Mouse (Mus musculus): ENCODE results near the gene Sec23b.
"Not testable (repeated sequence)": the region's sequence is repeated elsewhere in the genome, so short reads cannot be mapped to it uniquely, and the experiment has no call there.

Sec23b gene

GRCm38 (mm10) chr2:144555820-144556552 lies at the start of gene Sec23b:
Gene Sec23b, plus strand, starts transcription at chr2:144556229.
- peak; percentile 95 to 96 for DNase-seq (ENCODE audit: low spot score in 2 of 2)

GRCm38 (mm10) chr2:144514619-144515018 lies 41.4 kb upstream of the Sec23b start:
- no peak for DNase-seq (ENCODE audit: low spot score in 2 of 2)

GRCm38 (mm10) chr2:144519772-144520171 lies 36.3 kb upstream of the Sec23b start:
- DNase-seq (ENCODE audit: low spot score in 2 of 2): no peak

- peak in 1 of 2 experiments; percentile 26 for DNase-seq (ENCODE audit: low spot score in 2 of 2)
Observed at GRCm38 (mm10) chr2:144525856-144526255, 30.2 kb upstream of the Sec23b start.

GRCm38 (mm10) chr2:144526981-144527820 lies 28.8 kb upstream of the Sec23b start, which contains the start of the genes Dzank1 and Polr3f:
Gene Dzank1, minus strand, starts transcription at chr2:144527414.
Gene Polr3f, plus strand, starts transcription at chr2:144527718.
- peak; percentile 96 to 98 for DNase-seq (ENCODE audit: low spot score in 2 of 2)

- DNase-seq (ENCODE audit: low spot score in 2 of 2): no peak
Observed at GRCm38 (mm10) chr2:144527821-144528174, 28.2 kb upstream of the Sec23b start.

GRCm38 (mm10) chr2:144537123-144537522 lies 18.9 kb upstream of the Sec23b start:
- no peak for DNase-seq (ENCODE audit: low spot score in 2 of 2)

- DNase-seq (ENCODE audit: low spot score in 2 of 2): no peak
Observed at GRCm38 (mm10) chr2:144541246-144541645, 14.8 kb upstream of the Sec23b start.

GRCm38 (mm10) chr2:144543670-144544069 lies 12.4 kb upstream of the Sec23b start:
- no peak for DNase-seq (ENCODE audit: low spot score in 2 of 2)

GRCm38 (mm10) chr2:144544630-144545029 lies 11.4 kb upstream of the Sec23b start:
- DNase-seq (ENCODE audit: low spot score in 2 of 2): no peak

- DNase-seq (ENCODE audit: low spot score in 2 of 2): no peak
Observed at GRCm38 (mm10) chr2:144545061-144545460, 11.0 kb upstream of the Sec23b start.

GRCm38 (mm10) chr2:144545481-144545880 lies 10.5 kb upstream of the Sec23b start:
- no peak for DNase-seq (ENCODE audit: low spot score in 2 of 2)

GRCm38 (mm10) chr2:144547559-144547958 lies 8.5 kb upstream of the Sec23b start:
- DNase-seq (ENCODE audit: low spot score in 2 of 2): no peak

GRCm38 (mm10) chr2:144550529-144550928 lies 5.5 kb upstream of the Sec23b start, which contains the start of gene Rbbp9:
Gene Rbbp9, minus strand, starts transcription at chr2:144550869.
- DNase-seq (ENCODE audit: low spot score in 2 of 2): peak; percentile 44

GRCm38 (mm10) chr2:144553905-144554304 lies 2.1 kb upstream of the Sec23b start:
- no peak for DNase-seq (ENCODE audit: low spot score in 2 of 2)

GRCm38 (mm10) chr2:144555286-144555819 lies 676 bp upstream of the Sec23b start:
- DNase-seq (ENCODE audit: low spot score in 2 of 2): no peak

- no peak for DNase-seq (ENCODE audit: low spot score in 2 of 2)
Observed at GRCm38 (mm10) chr2:144588723-144589122, 32.7 kb downstream of the Sec23b start.

- not testable (repeated sequence) for DNase-seq (ENCODE audit: low spot score in 2 of 2)
Observed at GRCm38 (mm10) chr2:144593036-144593435, 37.0 kb downstream of the Sec23b start.

- DNase-seq (ENCODE audit: low spot score in 2 of 2): peak; percentile 58 to 71
Observed at GRCm38 (mm10) chr2:144593951-144594651, 38.1 kb downstream of the Sec23b start, which contains the start of gene Smim26. Gene Smim26, plus strand, starts transcription at chr2:144594054.

- no peak for DNase-seq (ENCODE audit: low spot score in 2 of 2)
Observed at GRCm38 (mm10) chr2:144598006-144598405, 42.0 kb downstream of the Sec23b start.

- DNase-seq (ENCODE audit: low spot score in 2 of 2): peak; percentile 80 to 82
Observed at GRCm38 (mm10) chr2:144599831-144600687, 44.0 kb downstream of the Sec23b start, which contains the start of gene Dtd1. Gene Dtd1, plus strand, starts transcription at chr2:144599897.

Data from frontal cortex, postnatal 25 days (tissue).